Mouse (Mus musculus) embryonic facial prominence, embryonic 14.5 days (tissue): ENCODE measurements around the gene Lrp4. TPM values are rescaled to one million over a fixed set of nuclear protein-coding genes. Genes with fewer than 3 reads are reported as not detected.

ENCODE experiments used
- ATAC-seq: fragments of 200-750 bp; cut with Nextera tagmentation; 2 replicates; pipeline ENCODE4 v1.8.0; 2017; ENCODE audit warnings: low read depth, moderate number of reproducible peaks, moderate TSS enrichment
- DNase-seq: peaks from one replicate; pipeline ENCODE4 v3.0.0-alpha.2; 2015; ENCODE audit warnings: low spot score
- H3K27ac ChIP-seq: fragments of 300-500 bp; sonication (generic); replicated peaks from 2 replicates; pipeline ENCODE4 v1.5.1; 2014; ENCODE audit warnings: low read depth, mild to moderate bottlenecking, low read length, moderate library complexity
- H3K27me3 ChIP-seq: fragments of 300-500 bp; sonication (generic); replicated peaks from 2 replicates; pipeline ENCODE4 v1.6.1; 2014; ENCODE audit warnings: low read length; ENCODE audit not compliant: control insufficient read depth, insufficient read depth
- H3K36me3 ChIP-seq: fragments of 300-500 bp; sonication (generic); 2 replicates; pipeline ENCODE4 v1.6.1; 2014; ENCODE audit warnings: low read length, mixed read lengths; ENCODE audit not compliant: control insufficient read depth, insufficient read depth
- H3K4me1 ChIP-seq: fragments of 300-500 bp; sonication (generic); 2 replicates; pipeline ENCODE4 v1.6.1; 2014; ENCODE audit warnings: antibody characterized with exemption, low read length; ENCODE audit not compliant: control insufficient read depth, insufficient read depth
- H3K4me2 ChIP-seq: fragments of 300-500 bp; sonication (generic); 2 replicates; pipeline ENCODE4 v1.6.1; 2014; ENCODE audit warnings: low read depth, mild to moderate bottlenecking, low read length, moderate library complexity, mixed read lengths
- H3K4me3 ChIP-seq: fragments of 300-500 bp; sonication (generic); 2 replicates; pipeline ENCODE4 v1.5.1; 2014; ENCODE audit warnings: low read depth, mild to moderate bottlenecking, low read length
- H3K9ac ChIP-seq: fragments of 300-500 bp; sonication (generic); 2 replicates; pipeline ENCODE4 v1.6.1; 2014; ENCODE audit warnings: low read depth, mild to moderate bottlenecking, low read length, moderate library complexity, mixed read lengths
- H3K9me3 ChIP-seq: fragments of 300-500 bp; sonication (generic); 2 replicates; pipeline ENCODE4 v1.6.1; 2016; ENCODE audit warnings: low read length; ENCODE audit not compliant: control insufficient read depth
- whole genome bisulfite sequencing: fragments of 180-500 bp; shearing (Covaris S2); extraction: QIAGEN DNeasy Blood & Tissue Kit; methylation state at CpG from one replicate; pipeline ENCODE4 v1.1.7; 2014; 5-methylcytosine and 5-hydroxymethylcytosine counted together
- polyA plus RNA-seq: library from polyadenylated mRNA; unstranded; fragments of >200 nt; fragmentation: Nextera tagmentation; extraction: Ambion mirVana; gene quantifications from 2 replicates; pipeline ENCODE4 v1.2.1, GENCODE M21; 2014

Gene Lrp4
- polyA plus RNA-seq, 1 experiment from 2014 or later = 7.3 TPM

DNA sequence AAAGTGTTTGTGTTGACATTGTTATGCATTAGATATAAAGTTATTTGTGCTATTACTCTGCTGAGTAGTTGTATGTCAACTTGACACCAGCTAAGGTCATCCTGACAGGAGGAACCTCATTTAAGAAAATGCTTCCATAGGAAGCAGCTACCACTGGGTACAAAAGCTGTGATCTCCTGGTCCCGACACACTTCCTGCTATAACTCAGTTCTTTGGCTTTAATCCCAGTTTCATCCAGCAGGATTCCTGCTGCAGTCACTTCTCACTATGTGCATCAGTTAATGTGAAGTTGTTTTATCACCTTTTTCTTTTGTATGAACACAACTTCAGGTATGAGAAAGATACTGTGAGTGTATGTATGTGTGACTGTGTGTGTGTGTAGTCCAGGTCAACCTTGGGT, 15.1 kb upstream of the Lrp4 start:
- H3K27ac ChIP-seq = no peak overlapping the region
- no peak for ATAC-seq
- DNase-seq = no peak
- no peak overlapping the region for H3K9ac ChIP-seq
- no peaks in the 10 kb centered on the region for H3K36me3 ChIP-seq
- 73% methylated on average over 1 of the region's 1 CpGs for WGBS
- H3K27me3 ChIP-seq = no peaks in the 10 kb centered on the region
- H3K4me1 ChIP-seq = peaks cover 4% of the 10 kb centered on the region; the same call in 1 of the 2 replicates
- no peak overlapping the region for H3K4me2 ChIP-seq
- no peaks in the 10 kb centered on the region for H3K9me3 ChIP-seq
- no peak overlapping the region for H3K4me3 ChIP-seq

GRCm38 (mm10) chr2:91444286-91444892, 12.9 kb upstream of the Lrp4 start, which contains the start of gene 1110051M20Rik:
Gene 1110051M20Rik (minus strand): TSS chr2:91444704.
- ATAC-seq (peak; percentile 98), DNase-seq (peak; percentile 96)
- Histone ChIP-seq H3K9ac (peak within 1 kb of the TSS; percentile 60), H3K27me3 (no peaks in the 10 kb centered on the region), H3K4me1 (peaks cover 4% of the 10 kb centered on the region; the same call in 1 of the 2 replicates), H3K4me2 (peak within 1 kb of the TSS; percentile 80), H3K36me3 (no peaks in the 10 kb centered on the region), H3K4me3 (peak within 1 kb of the TSS; percentile 64), H3K9me3 (no peaks in the 10 kb centered on the region), H3K27ac (no peak within 1 kb of the TSS; the same call in 1 of the 2 replicates)
- 2% methylated on average over 19 of the region's 19 CpGs for WGBS

DNA sequence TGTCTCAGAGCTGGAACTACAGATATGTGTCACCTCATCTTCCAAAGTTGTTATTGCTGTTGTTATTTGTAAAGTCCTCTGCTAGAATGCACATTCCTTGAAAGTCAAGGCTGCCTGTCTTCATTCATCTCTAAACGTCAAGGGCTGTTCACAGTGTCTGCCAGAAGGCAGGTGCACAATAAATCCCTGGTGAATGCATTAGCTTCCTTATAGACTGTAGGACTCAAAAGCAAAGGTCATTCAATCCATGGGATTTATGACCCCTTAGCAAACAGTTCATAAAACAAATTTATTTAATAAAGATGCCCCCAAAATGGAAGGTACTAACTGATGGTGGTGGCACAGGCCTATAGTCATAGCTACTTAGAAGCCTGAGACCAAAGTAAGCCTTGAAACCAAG, 7.6 kb upstream of the Lrp4 start:
- Histone ChIP-seq H3K9me3 (no peaks in the 10 kb centered on the region), H3K4me1 (peaks cover 3% of the 10 kb centered on the region; the same call in 1 of the 2 replicates), H3K27me3 (no peaks in the 10 kb centered on the region), H3K36me3 (no peaks in the 10 kb centered on the region), H3K4me2 (no peak overlapping the region), H3K27ac (no peak overlapping the region), H3K9ac (no peak overlapping the region), H3K4me3 (no peak overlapping the region)
- no peak for DNase-seq
- no peak for ATAC-seq
- WGBS = 57% methylated on average over 1 of the region's 1 CpGs

GRCm38 (mm10) chr2:91450316-91450715, 7.0 kb upstream of the Lrp4 start:
- H3K27me3 ChIP-seq = no peaks in the 10 kb centered on the region
- WGBS = 63% methylated on average over 9 of the region's 9 CpGs
- H3K4me2 ChIP-seq = no peak overlapping the region
- no peak overlapping the region for H3K27ac ChIP-seq
- peaks cover 3% of the 10 kb centered on the region; the same call in 1 of the 2 replicates for H3K4me1 ChIP-seq
- ATAC-seq (no peak), DNase-seq (no peak)
- no peaks in the 10 kb centered on the region for H3K36me3 ChIP-seq
- no peak overlapping the region for H3K9ac ChIP-seq
- H3K9me3 ChIP-seq = no peaks in the 10 kb centered on the region
- H3K4me3 ChIP-seq = no peak overlapping the region

DNA sequence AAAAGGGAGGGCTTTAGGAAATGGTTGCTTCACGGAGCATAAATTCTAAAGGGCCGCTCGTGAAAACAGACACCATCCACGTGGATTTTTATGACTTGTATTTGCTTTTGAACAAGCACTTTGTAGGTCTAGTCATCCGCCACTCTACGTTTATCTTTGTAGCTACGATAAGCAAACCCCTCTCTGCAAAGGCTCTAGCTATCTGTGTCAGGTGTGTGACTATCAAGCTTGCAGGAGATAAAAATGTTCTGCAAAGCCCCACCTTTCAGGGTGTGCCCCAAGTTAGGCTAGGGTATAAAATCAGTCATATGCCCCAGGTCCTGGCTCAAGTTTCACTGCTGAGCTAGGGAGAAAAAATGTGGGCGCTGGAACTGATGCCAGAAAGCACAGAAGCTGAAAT, 4.7 kb upstream of the Lrp4 start:
- DNase-seq (peak; percentile 63), ATAC-seq (no peak)
- Histone ChIP-seq H3K4me1 (peaks cover 3% of the 10 kb centered on the region; the same call in 1 of the 2 replicates), H3K9me3 (no peaks in the 10 kb centered on the region), H3K27me3 (no peaks in the 10 kb centered on the region), H3K4me3 (no peak overlapping the region), H3K4me2 (no peak overlapping the region; the same call in 1 of the 2 replicates), H3K9ac (no peak overlapping the region), H3K27ac (no peak overlapping the region), H3K36me3 (no peaks in the 10 kb centered on the region)
- WGBS = 53% methylated on average over 8 of the region's 8 CpGs

DNA sequence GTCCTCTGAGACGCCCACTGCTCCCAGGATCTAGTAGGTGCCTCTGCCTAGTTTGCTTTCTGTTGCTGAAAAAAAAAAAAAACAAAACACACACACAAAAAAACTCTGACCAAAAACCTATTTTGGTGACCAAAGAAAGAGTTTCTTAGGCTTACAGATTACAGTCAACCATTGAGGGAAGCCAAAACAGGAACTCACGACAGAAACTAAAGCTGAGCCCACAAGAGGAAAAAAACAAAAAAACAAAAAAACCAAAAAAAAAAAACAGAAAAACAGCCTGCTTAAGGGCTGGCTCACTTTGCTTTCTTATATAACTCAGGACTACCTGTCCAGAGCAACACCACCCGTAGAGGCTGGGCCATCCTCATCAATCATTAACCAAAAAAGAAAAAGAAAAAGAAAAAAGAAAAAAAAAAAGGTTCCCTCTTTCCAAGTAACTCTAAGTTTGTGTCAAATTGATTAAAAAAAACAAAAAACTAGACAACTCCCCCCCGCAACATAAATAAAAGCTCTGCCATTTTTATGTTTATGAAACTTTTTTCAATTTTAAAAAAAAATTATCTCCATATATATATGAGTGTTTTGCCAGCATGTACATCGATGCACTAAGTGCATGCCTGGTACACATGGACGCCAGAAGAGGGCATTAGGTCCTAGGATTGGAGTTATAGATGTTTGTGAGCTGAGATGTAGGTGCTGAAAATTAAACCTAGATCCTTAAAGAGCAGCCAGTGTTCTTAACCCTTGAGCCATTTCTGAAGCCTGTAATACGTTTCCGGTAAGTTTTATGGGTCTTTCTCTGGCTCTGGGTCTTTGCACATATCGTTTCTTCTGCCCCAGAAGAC, 3.9 kb upstream of the Lrp4 start:
- no peak for ATAC-seq

GRCm38 (mm10) chr2:91454434-91454833, 2.9 kb upstream of the Lrp4 start:
- 82% methylated on average over 3 of the region's 3 CpGs for WGBS
- no peak overlapping the region for H3K9ac ChIP-seq
- H3K36me3 ChIP-seq = no peaks in the 10 kb centered on the region
- H3K4me3 ChIP-seq = no peak overlapping the region
- H3K27me3 ChIP-seq = no peaks in the 10 kb centered on the region
- ATAC-seq (no peak), DNase-seq (no peak)
- no peaks in the 10 kb centered on the region for H3K9me3 ChIP-seq
- no peak overlapping the region for H3K27ac ChIP-seq
- no peak overlapping the region for H3K4me2 ChIP-seq
- peaks cover 5% of the 10 kb centered on the region for H3K4me1 ChIP-seq

More for the DNA sequence above, 3.9 kb upstream of the Lrp4 start:
- Histone ChIP-seq H3K36me3 (no peaks in the 10 kb centered on the region), H3K9me3 (no peaks in the 10 kb centered on the region), H3K4me3 (no peak overlapping the region), H3K9ac (no peak overlapping the region), H3K4me1 (peaks cover 3% of the 10 kb centered on the region; the same call in 1 of the 2 replicates), H3K27ac (no peak overlapping the region), H3K27me3 (no peaks in the 10 kb centered on the region), H3K4me2 (no peak overlapping the region)
- 79% methylated on average over 9 of the region's 9 CpGs for WGBS
- DNase-seq = no peak

- H3K4me1 ChIP-seq = peaks cover 11% of the 10 kb centered on the region
- H3K36me3 ChIP-seq = no peaks in the 10 kb centered on the region
- no peak overlapping the region for H3K4me3 ChIP-seq
- ATAC-seq = no peak
- no peaks in the 10 kb centered on the region for H3K9me3 ChIP-seq
- H3K27me3 ChIP-seq = no peaks in the 10 kb centered on the region
- H3K4me2 ChIP-seq = no peak overlapping the region
- no peak overlapping the region for H3K9ac ChIP-seq
- 5% methylated on average over 4 of the region's 4 CpGs for WGBS
- peak; percentile 78 for DNase-seq
- no peak overlapping the region for H3K27ac ChIP-seq
These were observed 1.5 kb upstream of the Lrp4 start for GRCm38 (mm10) chr2:91455826-91456225.
